Mouse (Mus musculus): ENCODE data around the gene Rnft2.

- TF ChIP-seq POLR2A (IDR thresholded peaks at IDR 0.05; ENCODE audit: control insufficient read depth, low read depth, low read length) = no peak
- no peak for TF ChIP-seq CTCF (IDR thresholded peaks at IDR 0.05; ENCODE audit: control insufficient read depth, insufficient read depth, insufficient replicate concordance, low read depth, low read length)
Observed at GRCm38 (mm10) chr5:118259636-118260035, 14.7 kb upstream of the Rnft2 start.
